Mouse (Mus musculus): ENCODE measurements around the gene Lrmp. TPM values are rescaled to one million over a fixed set of nuclear protein-coding genes. Genes with fewer than 3 reads are reported as not detected.

The Lrmp gene
- total and polyA plus RNA-seq, 3 experiments = 64.3 to 70.1 TPM; not detected in 1

- Histone ChIP-seq H3K36me3 (ENCODE audit: control insufficient read depth in 1 of 2, insufficient read depth in 2 of 2, low read length in 2 of 2) (peaks cover 0 to 3% of the 10 kb centered on the region in 2 experiments; a peak in 2 of 4 replicates), H3K9ac (ENCODE audit: control insufficient read depth, low read depth, low read length, poor library complexity, severe bottlenecking) (no peak overlapping the region), H3K4me3 (ENCODE audit: control insufficient read depth in 1 of 2, insufficient read depth in 1 of 2, low read depth in 2 of 2, low read length in 2 of 2) (no peak overlapping the region), H3K27ac (ENCODE audit: control insufficient read depth, low read depth, low read length) (no peak overlapping the region), H3K79me2 (ENCODE audit: control insufficient read depth, insufficient read depth, low read length, poor library complexity) (no peaks in the 10 kb centered on the region), H3K9me3 (replicated peaks; ENCODE audit: insufficient read depth, low read length) (no peaks in the 10 kb centered on the region), H3K4me1 (ENCODE audit: control insufficient read depth in 1 of 2, insufficient read depth in 2 of 2, low read length in 2 of 2) (peaks cover 2 to 8% of the 10 kb centered on the region in 2 experiments; a peak in 3 of 4 replicates), H3K27me3 (ENCODE audit: control insufficient read depth in 1 of 2, insufficient read depth in 2 of 2, low read length in 2 of 2) (peaks cover 0 to 2% of the 10 kb centered on the region in 2 experiments; a peak in 1 of 4 replicates)
- peak; percentile 50 for DNase-seq (ENCODE audit: low read depth, low spot score)
- TF ChIP-seq JUND (IDR thresholded peaks at IDR 0.05; ENCODE audit: low read depth, low read length) (no peak), USF2 (IDR thresholded peaks at IDR 0.05; ENCODE audit: borderline replicate concordance in 1 of 2, insufficient read depth in 1 of 2, low read depth in 1 of 2, low read length in 2 of 2) (no peak), MAFK (IDR thresholded peaks at IDR 0.05; ENCODE audit: borderline replicate concordance, low read depth, low read length) (no peak), E2F4 (IDR thresholded peaks at IDR 0.05; ENCODE audit: borderline replicate concordance, low read depth, low read length) (no peak), MXI1 (IDR thresholded peaks at IDR 0.05; ENCODE audit: low read depth, low read length) (no peak), RCOR1 (IDR thresholded peaks at IDR 0.05; ENCODE audit: low read depth, low read length) (0 out of 2 replicates have a peak, but pooled peaks have one; percentile 27), NRF1 (IDR thresholded peaks at IDR 0.05; ENCODE audit: insufficient read depth, low read depth, low read length, poor library complexity, severe bottlenecking) (no peak), MAZ (IDR thresholded peaks at IDR 0.05; ENCODE audit: low read depth, low read length) (no peak), HCFC1 (IDR thresholded peaks at IDR 0.05; ENCODE audit: low read depth, low read length) (no peak), CTCF (IDR thresholded peaks at IDR 0.05 in 2 of 3, conservative IDR thresholded peaks at IDR 0.05 in 1 of 3; ENCODE audit: control insufficient read depth in 1 of 3, insufficient read depth in 1 of 3, low read depth in 2 of 3, low read length in 3 of 3, poor library complexity in 1 of 3, severe bottlenecking in 1 of 3) (no peak; a peak in 1 of 6 replicates), EP300 (IDR thresholded peaks at IDR 0.05; ENCODE audit: low read depth in 1 of 2, low read length in 2 of 2) (peak; percentile 52 to 67), TCF12 (IDR thresholded peaks at IDR 0.05; ENCODE audit: low read depth, low read length) (peak; percentile 40; the same call in 1 of the 2 replicates), SIN3A (IDR thresholded peaks at IDR 0.05; ENCODE audit: low read length) (no peak), MEF2A (IDR thresholded peaks at IDR 0.05; ENCODE audit: extremely low read depth, insufficient replicate concordance, low read depth, low read length, poor library complexity, severe bottlenecking) (no peak), ZMIZ1 (IDR thresholded peaks at IDR 0.05; ENCODE audit: low read depth, low read length) (no peak), TAL1 (IDR thresholded peaks at IDR 0.05; ENCODE audit: low read length) (peak; percentile 77), ETS1 (IDR thresholded peaks at IDR 0.05; ENCODE audit: low read depth, low read length) (peak; percentile 74), CHD1 (IDR thresholded peaks at IDR 0.05; ENCODE audit: low read depth, low read length) (no peak), CHD2 (IDR thresholded peaks at IDR 0.05; ENCODE audit: low read length) (no peak), GATA1 (IDR thresholded peaks at IDR 0.05; ENCODE audit: low read depth, low read length) (peak; percentile 35; the same call in 1 of the 2 replicates), BHLHE40 (IDR thresholded peaks at IDR 0.05; ENCODE audit: borderline replicate concordance, low read depth, low read length) (no peak), RAD21 (IDR thresholded peaks at IDR 0.05; ENCODE audit: low read depth, low read length) (no peak), POLR2A (IDR thresholded peaks at IDR 0.05; ENCODE audit: control insufficient read depth in 1 of 2, insufficient read depth in 1 of 2, low read depth in 1 of 2, low read length in 2 of 2, poor library complexity in 1 of 2) (no peak), SMC3 (IDR thresholded peaks at IDR 0.05; ENCODE audit: low read depth, low read length) (0 out of 2 replicates have a peak, but pooled peaks have one; percentile 16), ZC3H11A (IDR thresholded peaks at IDR 0.05; ENCODE audit: low read depth, low read length) (no peak)
Observed at GRCm38 (mm10) chr6:145089373-145089772, 26.1 kb upstream of the Lrmp start.

Data from MEL (cell line).